In genomic region chr2:110173818-110174247, GRCm38 (mm10) we compare ENCODE assay signal across 11 mouse cellular contexts.
DNase-seq lines count a peak whose midpoint lies in the region; ATAC-seq and TF ChIP-seq lines count a peak whose summit lies in the region.
"Had no signal": no experiment of that assay in that cellular context is flagged by ENCODE, and none has a peak within 500 bp of the region (broad histone marks: within the 10 kb centered on the region; RNA-seq: fewer than 3 reads in every experiment).

No protein-coding gene starts in this region.

- no peak for TF ChIP-seq EP300 in lung, postnatal 0 days (IDR thresholded peaks at IDR 0.05)

- H3K4me2 ChIP-seq in lung, postnatal 0 days (replicated peaks; ENCODE audit: low read depth, low read length): no peak overlapping the region
- H3K4me2 ChIP-seq in hindbrain, postnatal 0 days (ENCODE audit: low read depth, low read length): no peak overlapping the region
- H3K4me2 ChIP-seq: liver, embryonic 13.5 days had no signal

- H3K36me3 ChIP-seq in heart, embryonic 10.5 days: no peaks in the 10 kb centered on the region
- no peaks in the 10 kb centered on the region for H3K36me3 ChIP-seq in lung, postnatal 0 days (ENCODE audit: insufficient read depth, low read length)
- H3K36me3 ChIP-seq in hindbrain, postnatal 0 days (ENCODE audit: insufficient read depth, low read length): no peaks in the 10 kb centered on the region
- H3K36me3 ChIP-seq: liver, embryonic 13.5 days had no signal

- no peaks in the 10 kb centered on the region for H3K27me3 ChIP-seq in heart, embryonic 10.5 days (ENCODE audit: insufficient read depth, poor library complexity, severe bottlenecking)
- no peaks in the 10 kb centered on the region for H3K27me3 ChIP-seq in lung, postnatal 0 days (replicated peaks; ENCODE audit: insufficient read depth, low read length)
- H3K27me3 ChIP-seq in hindbrain, postnatal 0 days (ENCODE audit: insufficient read depth, low read length): no peaks in the 10 kb centered on the region
- H3K27me3 ChIP-seq: liver, embryonic 13.5 days had no signal

- H3K9ac ChIP-seq in lung, postnatal 0 days (replicated peaks; ENCODE audit: low read depth): no peak overlapping the region
- no peak overlapping the region for H3K9ac ChIP-seq in hindbrain, postnatal 0 days (replicated peaks; ENCODE audit: low read length)
- H3K9ac ChIP-seq: liver, embryonic 13.5 days had no signal

- no peak for TF ChIP-seq POLR2A in lung, adult 2 months (IDR thresholded peaks at IDR 0.05; ENCODE audit: borderline replicate concordance, extremely low read depth, low read depth, low read length)

- H3K9me3 ChIP-seq in heart, embryonic 10.5 days: no peaks in the 10 kb centered on the region
- H3K9me3 ChIP-seq in lung, postnatal 0 days (ENCODE audit: low read length): no peaks in the 10 kb centered on the region
- H3K9me3 ChIP-seq in hindbrain, postnatal 0 days (ENCODE audit: low read length): no peaks in the 10 kb centered on the region
- H3K9me3 ChIP-seq: liver, embryonic 13.5 days had no signal

- DNase-seq in heart, embryonic 10.5 days (ENCODE audit: low spot score): no peak
- no peak for DNase-seq in heart, adult 8-10 months (ENCODE audit: low spot score)
- peak; percentile 7 for DNase-seq in lung, postnatal 0 days (ENCODE audit: low spot score)
- DNase-seq in lung, adult 2 months: no peak
- DNase-seq in hindbrain, postnatal 0 days (ENCODE audit: low spot score): peak; percentile 89
- DNase-seq in retina, embryonic 14.5 days (ENCODE audit: low spot score): peak; percentile 15
- DNase-seq in kidney, postnatal 25 days: no peak
- DNase-seq: adrenal gland, postnatal 14 days; liver, embryonic 13.5 days had no signal

- H3K27ac ChIP-seq in heart, embryonic 10.5 days: 0 out of 2 replicates have a peak overlapping the region, but pooled peaks have one; percentile 36
- no peak overlapping the region for H3K27ac ChIP-seq in lung, postnatal 0 days (ENCODE audit: low read length)
- no peak overlapping the region for H3K27ac ChIP-seq in hindbrain, postnatal 0 days
- H3K27ac ChIP-seq: liver, embryonic 13.5 days had no signal

- H3K4me1 ChIP-seq in heart, embryonic 10.5 days: peaks cover 13% of the 10 kb centered on the region; the same call in 1 of the 2 replicates
- no peaks in the 10 kb centered on the region for H3K4me1 ChIP-seq in lung, postnatal 0 days (ENCODE audit: insufficient read depth, low read depth, low read length)
- no peaks in the 10 kb centered on the region for H3K4me1 ChIP-seq in lung, adult 2 months (ENCODE audit: control insufficient read depth, insufficient read depth, low read length)
- H3K4me1 ChIP-seq in hindbrain, postnatal 0 days (ENCODE audit: insufficient read depth, low read length): 0 out of 2 replicates have a peak, but pooled peaks cover 3% of the 10 kb centered on the region
- H3K4me1 ChIP-seq: liver, embryonic 13.5 days had no signal

- no peak for TF ChIP-seq CTCF in lung, postnatal 0 days (IDR thresholded peaks at IDR 0.05)
- TF ChIP-seq CTCF in lung, adult 2 months (IDR thresholded peaks at IDR 0.05; ENCODE audit: insufficient read depth, low read length): no peak
- TF ChIP-seq CTCF in hindbrain, postnatal 0 days (IDR thresholded peaks at IDR 0.05; ENCODE audit: low read depth): no peak

- 59% methylated on average over 7 of the region's 7 CpGs for WGBS in heart, embryonic 10.5 days
- 35% methylated on average over 7 of the region's 7 CpGs for WGBS in lung, postnatal 0 days
- 47% methylated on average over 7 of the region's 7 CpGs for WGBS in lung, adult 2 months
- 17% methylated on average over 7 of the region's 7 CpGs for WGBS in hindbrain, postnatal 0 days

- 0 out of 2 replicates have a peak, but pooled peaks have one; percentile 9 for ATAC-seq in lung, postnatal 0 days
- ATAC-seq in hindbrain, postnatal 0 days: peak; percentile 87
- no peak for ATAC-seq in granulocyte monocyte progenitor cell, adult 5-6 weeks (replicated peaks; ENCODE audit: poor library complexity, severe bottlenecking)
- ATAC-seq: CD4-positive, CD25-positive, alpha-beta regulatory T cell, adult 4 months had no signal

- no peak overlapping the region for H3K4me3 ChIP-seq in heart, embryonic 10.5 days
- no peak overlapping the region for H3K4me3 ChIP-seq in lung, postnatal 0 days (ENCODE audit: low read depth, low read length)
- no peak overlapping the region for H3K4me3 ChIP-seq in lung, adult 2 months (replicated peaks; ENCODE audit: extremely low read depth, low read depth, low read length)
- no peak overlapping the region for H3K4me3 ChIP-seq in hindbrain, postnatal 0 days (ENCODE audit: low read length)
- H3K4me3 ChIP-seq: liver, embryonic 13.5 days had no signal

Comparison
In these comparisons a context has a peak if more than half of its experiments do, and no peak if none do; other contexts are left out.
1. DNase-seq: peak in lung, postnatal 0 days (single experiment), hindbrain, postnatal 0 days (single experiment) and retina, embryonic 14.5 days (single experiment); none in heart, embryonic 10.5 days (single experiment), heart, adult 8-10 months (single experiment), lung, adult 2 months (single experiment) and kidney, postnatal 25 days (0 of 2).